Mouse (Mus musculus): Measurements from ENCODE around the gene Gpam.

Gene Gpam

DNA sequence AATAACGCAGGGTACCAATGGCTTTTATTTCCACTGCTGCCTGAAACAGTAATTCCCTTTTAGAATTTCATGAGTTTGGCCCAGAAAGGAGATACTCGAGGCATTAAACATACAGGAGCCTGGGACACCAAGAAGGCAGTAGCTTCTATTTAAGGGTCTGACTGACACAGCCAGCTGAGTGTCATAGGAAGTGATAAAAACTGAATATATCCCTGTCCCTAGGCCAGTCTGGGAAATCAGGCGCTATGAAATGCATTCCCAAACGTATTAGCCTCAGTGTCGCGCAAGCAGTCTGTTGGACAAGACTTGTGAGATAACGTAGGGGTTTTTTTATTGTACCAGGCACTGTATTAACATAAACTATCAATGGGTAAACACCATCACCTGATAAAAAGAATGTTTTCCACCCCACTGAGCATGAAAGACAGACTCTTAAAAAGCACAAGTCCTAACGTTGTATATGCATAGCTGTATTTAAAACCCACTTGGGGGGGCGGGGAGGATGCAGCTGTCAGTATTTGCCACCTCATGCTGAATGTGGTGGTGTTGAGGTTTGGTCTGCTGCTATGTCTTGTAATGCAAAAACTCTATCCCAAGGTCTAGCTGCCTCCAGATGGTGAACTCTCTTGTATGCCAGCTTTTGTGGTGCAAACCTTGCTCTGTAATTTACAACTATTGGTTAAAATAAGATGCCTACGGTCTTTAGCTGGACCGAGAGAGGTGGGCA, 6.4 kb downstream of the Gpam start:
- ChIA-PET CTCF (no interaction called here), POLR2A (interaction anchor here in 2 of 4 experiments (0.6 to 2.5 kb wide), 7 partner anchors 10 to 1176 kb away, joined by 3 to 7 read pairs (median 3); partner anchors contain the start of genes Bbip1 (in 1 of the 2) and Shoc2 (in 1 of the 2))

DNA sequence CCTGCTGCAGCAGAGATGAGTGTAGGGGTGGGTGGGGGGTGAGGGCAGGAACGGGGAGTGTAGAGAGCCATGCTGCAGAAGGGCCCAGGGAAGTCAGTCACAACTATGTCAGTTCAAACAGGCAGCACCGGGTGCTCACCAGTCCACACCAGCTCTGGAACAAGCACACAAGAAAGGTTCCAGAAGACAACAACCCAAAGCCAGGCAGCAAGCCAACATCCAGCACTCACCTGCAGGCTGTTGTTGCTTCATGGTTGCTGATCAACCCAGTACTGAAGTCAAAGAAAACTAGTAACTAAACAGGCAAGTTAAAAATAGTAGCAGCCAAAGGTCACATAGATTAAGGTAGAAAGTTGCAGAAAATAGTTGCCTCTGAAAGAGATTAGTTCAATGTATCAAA, 7.5 kb downstream of the Gpam start:
- POLR2A ChIA-PET, result interaction anchor here in 2 of 4 experiments (0.5 to 0.7 kb wide), 2 partner anchors 592 to 700 kb away, joined by 3 read pairs; no protein-coding TSS in a partner anchor
- CTCF ChIA-PET, result interaction anchor here in 1 of 4 experiments (0.6 kb wide), 1 partner anchor 382 kb away, joined by 3 read pairs; no protein-coding TSS in a partner anchor

- ChIA-PET POLR2A (interaction anchor here in 1 of 4 experiments (1.1 kb wide), 1 partner anchor 18 kb away, joined by 3 read pairs; no protein-coding TSS in a partner anchor), CTCF (interaction anchor here in 2 of 4 experiments (0.5 to 0.6 kb wide), 2 partner anchors 788 to 1141 kb away, joined by 4 to 10 read pairs; no protein-coding TSS in a partner anchor)
These were observed 9.0 kb downstream of the Gpam start for GRCm38 (mm10) chr19:55117991-55118390.

DNA sequence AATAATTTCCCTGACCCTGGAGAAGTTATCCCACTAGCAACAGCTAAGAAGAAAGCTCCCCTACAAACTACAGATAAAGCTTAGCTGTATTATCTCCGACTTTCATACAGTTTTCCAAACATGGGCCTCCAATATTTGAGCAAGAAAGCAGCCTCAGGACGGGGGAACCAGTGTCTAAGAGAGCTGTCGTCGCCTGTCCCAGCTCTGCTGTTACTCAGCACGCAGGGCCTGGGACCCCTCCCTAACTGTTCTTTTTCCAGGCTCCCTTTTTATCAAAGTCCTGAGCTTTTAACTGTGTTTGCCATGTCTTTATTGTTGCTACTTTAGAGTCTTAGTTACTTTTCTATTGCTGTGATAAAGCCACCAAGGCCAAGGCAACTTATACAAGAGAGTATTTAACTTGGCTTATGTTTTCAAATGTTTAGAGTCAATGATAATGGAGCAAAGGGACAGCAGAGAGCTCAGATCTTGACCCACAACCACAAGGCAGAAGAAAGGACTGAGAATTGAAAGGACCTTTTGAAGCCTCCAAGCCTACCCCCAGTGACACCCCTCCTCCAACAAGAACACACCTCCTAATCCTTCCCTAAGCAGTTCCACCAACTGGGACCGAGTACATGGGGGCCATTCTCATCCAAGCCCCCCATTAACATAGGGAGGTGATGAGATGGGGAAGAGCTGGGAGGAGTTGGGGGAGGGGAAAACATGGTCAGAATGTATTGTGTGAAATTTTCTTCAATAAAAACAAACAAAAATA, 9.8 kb downstream of the Gpam start:
- ChIA-PET CTCF (interaction anchor here in 1 of 4 experiments (0.6 kb wide), 1 partner anchor 788 kb away, joined by 4 read pairs; no protein-coding TSS in a partner anchor), POLR2A (no interaction called here)

DNA sequence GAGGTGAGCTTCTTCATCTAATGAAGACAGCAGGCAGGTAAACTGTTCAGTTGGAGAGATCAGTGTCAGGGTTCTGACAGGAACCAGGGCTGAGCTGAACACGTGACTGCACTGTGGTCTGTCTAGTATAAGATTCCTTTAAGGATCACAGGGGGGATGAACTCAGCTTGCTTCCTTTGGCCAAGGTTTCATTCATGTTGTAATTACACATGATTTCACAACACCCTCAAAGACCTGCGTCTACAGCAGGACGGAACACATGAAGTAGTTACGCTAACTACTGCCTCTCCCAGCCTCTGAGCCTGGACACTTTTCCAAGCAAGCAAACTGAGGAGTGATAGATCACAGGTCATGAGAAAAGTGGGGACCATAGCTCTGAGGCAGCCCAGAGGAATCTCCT, 11.5 kb downstream of the Gpam start:
- ChIA-PET POLR2A (interaction anchor here in 2 of 4 experiments (0.6 to 1.2 kb wide), 2 partner anchors 12 to 18 kb away, joined by 3 read pairs; partner anchors contain the start of gene Gpam (in 1 of the 2)), CTCF (no interaction called here)

DNA sequence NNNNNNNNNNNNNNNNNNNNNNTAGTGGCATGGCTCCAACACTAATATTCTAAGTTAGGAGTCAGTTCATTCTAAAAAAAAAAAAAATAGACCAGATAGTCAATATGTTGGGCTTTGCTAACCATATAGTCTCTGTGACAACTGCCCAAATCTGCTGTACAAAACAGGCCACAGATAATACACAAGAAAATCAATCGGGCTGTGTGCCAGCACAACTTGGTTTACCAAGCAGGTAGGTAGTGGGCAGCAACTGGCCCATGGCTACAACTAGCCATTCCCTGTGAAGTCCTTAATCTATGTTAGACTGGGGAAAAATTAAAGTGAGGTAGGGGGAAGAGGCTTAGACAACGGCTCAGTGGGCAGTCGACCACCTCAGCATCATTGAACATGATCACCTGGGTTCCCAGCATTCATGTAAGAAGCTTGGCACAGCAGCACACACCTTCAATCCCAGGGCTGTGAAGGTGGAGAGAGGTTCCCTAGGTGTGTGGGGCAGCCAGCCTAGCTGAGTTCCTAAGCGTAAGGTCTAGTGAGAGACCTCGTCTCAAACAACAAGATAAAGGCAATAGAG, 12.1 kb downstream of the Gpam start:
- POLR2A ChIA-PET, result interaction anchor here in 3 of 4 experiments (0.6 to 1.2 kb wide), 3 partner anchors 12 to 1462 kb away, joined by 3 to 4 read pairs (median 3); partner anchors contain the start of gene Gpam (in 1 of the 3)
- CTCF ChIA-PET, result interaction anchor here in 1 of 4 experiments (0.9 kb wide), 1 partner anchor 84 kb away, joined by 3 read pairs; no protein-coding TSS in a partner anchor

DNA sequence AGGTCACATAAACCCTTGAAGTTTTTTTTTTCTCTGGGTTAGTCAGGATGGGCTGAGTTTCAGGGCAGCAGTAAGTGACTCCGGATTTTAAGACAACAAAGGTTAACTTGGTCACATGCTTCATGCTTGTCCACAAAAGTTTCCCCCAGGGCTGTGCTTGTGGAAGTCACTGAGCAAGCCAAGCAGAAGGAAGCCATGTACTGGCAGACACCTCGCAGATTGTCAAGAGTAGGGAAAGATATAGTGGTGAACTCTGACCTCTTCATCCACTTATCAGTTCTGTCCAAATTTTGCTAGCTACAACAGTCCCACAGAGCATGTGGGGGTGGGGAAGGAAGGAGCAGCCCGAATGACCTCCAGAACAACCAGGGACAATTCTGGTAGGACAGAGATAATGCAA, 19.1 kb downstream of the Gpam start:
- ChIA-PET POLR2A (interaction anchor here in 1 of 4 experiments (0.5 kb wide), 1 partner anchor 9 kb away, joined by 3 read pairs; no protein-coding TSS in a partner anchor), CTCF (interaction anchor here in 1 of 4 experiments (0.6 kb wide), 1 partner anchor 72 kb away, joined by 4 read pairs; no protein-coding TSS in a partner anchor)

DNA sequence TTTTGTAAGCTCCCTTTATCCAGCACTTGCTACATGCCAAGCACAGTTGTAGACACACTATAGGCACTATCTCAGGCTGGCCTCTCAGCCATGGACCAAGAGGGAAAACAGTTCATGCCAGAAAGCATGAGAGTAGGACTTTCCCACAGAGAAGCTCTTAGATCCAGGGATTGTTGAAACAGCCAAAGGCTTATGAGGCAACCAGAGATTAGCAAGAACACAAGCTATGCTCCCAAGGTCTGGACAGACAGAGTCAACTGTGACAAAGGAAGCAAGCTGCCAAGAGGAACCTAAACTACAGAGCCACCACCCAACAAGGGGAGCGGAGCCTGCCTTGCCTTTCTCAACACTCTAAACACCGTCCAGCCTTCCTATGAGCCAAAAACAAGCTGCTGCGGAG, 21.1 kb downstream of the Gpam start:
- CTCF ChIA-PET, result interaction anchor here in 1 of 4 experiments (0.5 kb wide), 1 partner anchor 87 kb away, joined by 5 read pairs; no protein-coding TSS in a partner anchor
- POLR2A ChIA-PET, result interaction anchor here in 1 of 4 experiments (2.1 kb wide), 1 partner anchor 16 kb away, joined by 7 read pairs; no protein-coding TSS in a partner anchor

DNA sequence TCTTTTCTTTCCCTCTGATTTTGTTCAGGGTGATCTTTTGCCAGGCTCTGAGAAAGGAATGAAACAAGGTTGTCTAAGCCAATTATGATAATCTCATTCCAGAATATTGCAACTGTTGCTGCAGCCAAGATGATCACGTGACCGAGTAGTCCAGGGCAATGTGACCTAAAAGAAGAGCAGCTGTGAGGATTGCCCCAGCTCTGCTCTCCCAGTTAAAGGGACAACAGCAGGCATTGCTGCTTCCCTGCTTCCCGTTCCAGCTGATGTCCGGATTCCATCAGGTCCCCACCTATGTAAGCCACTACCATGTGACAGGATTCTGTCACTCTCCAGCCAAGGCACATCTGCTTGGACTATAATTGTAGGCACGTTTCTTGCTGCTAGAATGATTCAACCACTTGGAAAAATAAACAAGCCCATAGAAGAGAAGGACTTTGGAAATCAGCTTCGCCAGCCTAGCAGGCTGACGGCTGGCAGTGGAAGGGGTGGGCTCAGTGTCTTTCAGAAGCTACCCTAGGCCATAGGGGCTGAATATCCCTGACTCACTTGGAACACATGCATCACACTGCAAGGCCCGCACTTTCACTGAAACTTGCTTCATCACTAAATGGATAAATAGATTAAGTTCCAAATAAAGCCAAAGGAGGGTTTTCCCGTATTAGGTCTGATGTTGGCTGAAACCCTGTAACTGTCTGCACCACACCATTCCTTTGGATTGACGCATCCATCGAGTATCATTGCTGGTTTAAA, 23.8 kb downstream of the Gpam start:
- ChIA-PET CTCF (interaction anchor here in 2 of 4 experiments (0.6 to 0.7 kb wide), 2 partner anchors 95 to 306 kb away, joined by 3 read pairs; no protein-coding TSS in a partner anchor), POLR2A (interaction anchor here in 2 of 4 experiments (0.6 to 1.5 kb wide), 5 partner anchors 10 to 640 kb away, joined by 3 to 5 read pairs (median 3); no protein-coding TSS in a partner anchor)

DNA sequence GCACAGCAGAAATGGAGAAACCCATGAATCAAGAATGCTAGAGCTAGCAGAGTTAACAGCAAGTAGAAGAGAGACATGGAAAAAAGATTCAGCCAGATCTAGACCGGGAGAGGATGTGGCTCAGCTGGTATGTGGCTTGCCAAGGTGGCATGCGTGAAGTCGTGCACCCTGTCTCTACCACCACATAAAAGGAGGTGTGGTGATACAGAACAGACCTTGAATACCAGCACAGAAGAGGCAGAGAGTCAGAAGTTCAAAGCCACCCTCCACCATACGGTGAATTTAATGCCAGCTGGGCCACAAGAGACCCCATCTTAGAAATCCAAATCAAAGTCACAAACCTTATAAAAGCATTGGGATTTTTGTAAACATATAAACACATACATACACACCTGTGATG, 25.4 kb downstream of the Gpam start:
- ChIA-PET POLR2A (no interaction called here), CTCF (no interaction called here)

DNA sequence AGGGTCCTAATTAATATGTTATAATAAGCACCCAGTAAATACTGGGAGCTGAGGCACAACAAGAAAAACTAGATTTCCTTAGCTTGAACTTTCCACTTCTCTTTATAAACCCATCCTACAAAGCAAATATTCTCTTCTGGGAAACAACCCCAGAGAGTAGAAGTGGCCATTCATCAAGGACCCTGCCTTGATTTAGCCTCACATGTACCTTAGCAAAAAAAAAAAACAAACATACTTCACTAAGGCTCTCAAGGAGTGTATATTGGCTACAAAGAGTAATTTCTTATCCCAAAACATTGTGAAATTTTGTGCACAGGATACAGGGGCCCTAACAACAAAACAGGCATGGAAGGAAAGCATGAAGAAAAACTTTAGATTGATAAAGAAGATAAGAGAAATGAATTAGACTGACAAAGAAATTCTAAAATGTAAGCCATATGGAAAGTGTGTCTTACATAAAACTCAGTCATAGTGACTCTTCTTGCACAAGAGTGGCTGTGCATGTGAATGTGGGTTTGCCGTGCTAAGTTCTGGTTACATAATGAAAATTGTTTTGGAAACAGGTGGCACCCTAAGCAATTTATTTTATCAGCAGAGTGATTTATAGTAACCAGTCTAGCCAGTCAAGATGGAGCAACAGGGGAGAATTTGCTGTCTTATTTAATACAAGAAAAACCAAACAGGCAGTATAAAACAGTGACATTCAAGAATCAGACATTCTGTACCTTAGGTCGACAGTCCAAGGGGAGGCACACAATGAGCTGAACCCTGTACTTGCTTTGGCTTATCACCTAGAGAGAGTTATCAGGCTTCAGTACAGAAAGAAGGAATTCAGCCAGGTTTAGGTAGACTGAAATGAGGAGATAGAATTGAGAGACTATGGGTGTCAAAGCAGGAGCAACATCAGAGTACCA, 26.6 kb downstream of the Gpam start:
- ChIA-PET POLR2A (interaction anchor here in 3 of 4 experiments (0.8 to 4.0 kb wide), 8 partner anchors 12 to 54 kb away, joined by 3 to 15 read pairs (median 5); no protein-coding TSS in a partner anchor), CTCF (interaction anchor here (0.7 to 1.4 kb wide), 6 partner anchors 37 to 118 kb away, joined by 3 to 8 read pairs (median 4); no protein-coding TSS in a partner anchor)

GRCm38 (mm10) chr19:55099184-55100160, 27.6 kb downstream of the Gpam start:
- POLR2A ChIA-PET, result interaction anchor here in 3 of 4 experiments (0.6 to 4.0 kb wide), 12 partner anchors 9 to 1424 kb away, joined by 3 to 15 read pairs (median 4); no protein-coding TSS in a partner anchor
- CTCF ChIA-PET, result interaction anchor here (0.7 to 1.4 kb wide), 7 partner anchors 36 to 119 kb away, joined by 3 to 8 read pairs (median 4); no protein-coding TSS in a partner anchor

DNA sequence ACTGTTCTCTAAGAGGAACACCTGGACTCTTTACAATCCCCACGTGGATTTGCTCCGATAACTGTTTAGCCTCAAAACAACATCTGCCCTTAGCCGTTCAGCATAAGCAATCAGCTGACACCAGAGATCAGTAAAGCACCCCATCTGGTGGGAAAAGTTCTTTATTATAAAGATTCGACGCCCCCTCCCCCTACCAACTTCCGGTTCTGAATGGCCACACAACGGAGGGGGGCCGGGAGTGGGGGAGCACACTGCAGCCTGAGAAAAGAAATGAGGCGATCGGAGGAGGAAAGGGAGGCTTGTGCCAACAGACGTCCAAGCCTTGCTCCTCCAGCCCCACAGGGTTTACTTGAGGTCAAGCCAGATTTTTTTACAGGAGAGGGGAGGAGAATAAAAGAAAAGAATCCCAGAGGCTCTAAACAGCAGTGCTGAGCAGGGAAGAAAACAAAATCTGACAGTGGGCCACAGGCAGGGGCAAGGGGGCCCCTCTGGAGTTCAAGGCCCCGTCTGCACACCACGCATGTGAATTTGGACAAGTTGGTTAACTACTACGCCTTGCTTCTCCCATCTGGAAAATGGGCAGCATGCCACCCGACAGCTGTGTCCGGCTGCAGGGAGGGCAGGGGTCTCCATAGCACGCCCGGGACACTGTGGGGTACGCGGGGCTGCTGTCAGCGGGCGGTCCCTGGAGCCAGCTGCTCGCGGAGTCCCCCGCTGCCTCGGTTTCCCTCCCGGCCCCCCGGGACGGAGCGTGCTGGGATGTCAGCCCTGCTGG, 28.4 kb downstream of the Gpam start:
- CTCF ChIA-PET, result interaction anchor here in 2 of 4 experiments (1.0 to 1.4 kb wide), 4 partner anchors 108 to 120 kb away, joined by 3 to 8 read pairs (median 4); no protein-coding TSS in a partner anchor
- POLR2A ChIA-PET, result interaction anchor here in 3 of 4 experiments (0.6 to 4.0 kb wide), 13 partner anchors 9 to 1541 kb away, joined by 3 to 15 read pairs (median 3); no protein-coding TSS in a partner anchor

DNA sequence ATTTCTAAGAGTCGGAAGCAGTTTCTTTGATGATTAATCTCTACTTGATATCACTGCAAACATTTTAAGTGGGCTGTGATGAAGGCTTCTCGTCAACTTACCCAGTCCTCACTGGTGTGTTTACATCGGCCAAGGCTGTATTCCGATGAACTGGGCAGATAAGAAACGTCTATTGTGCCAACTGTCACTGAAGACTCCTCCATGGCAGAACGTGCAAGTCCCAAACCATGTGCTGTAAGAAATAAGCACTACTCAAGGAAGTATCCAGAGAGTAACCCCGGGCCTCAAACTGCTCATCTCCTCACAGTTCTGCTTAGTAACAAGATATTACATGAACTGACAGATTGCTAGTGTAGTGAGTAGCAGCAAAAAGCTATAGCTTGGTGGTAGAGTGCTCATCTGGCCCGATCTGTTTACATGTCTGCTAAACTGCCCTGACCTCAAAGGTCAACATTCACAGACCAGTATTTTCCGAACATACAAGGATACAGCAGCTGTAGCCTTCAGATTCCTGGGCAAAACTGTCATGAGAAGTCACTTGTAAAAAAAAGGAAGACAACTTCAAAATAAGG, 29.6 kb downstream of the Gpam start:
- POLR2A ChIA-PET, result interaction anchor here in 2 of 4 experiments (0.7 to 4.0 kb wide), 7 partner anchors 17 to 1540 kb away, joined by 3 to 15 read pairs (median 3); no protein-coding TSS in a partner anchor

More for the DNA sequence above, 29.6 kb downstream of the Gpam start:
- CTCF ChIA-PET, result no interaction called here

Data from embryonic stem cell, embryonic (primary cell).